Mouse (Mus musculus) layer of hippocampus, adult 9-10 months (tissue): ENCODE measurements at regions not wholly inside any gene's neighbourhood (a gene's known extent, or its start where the extent isn't known, plus 50 kb on each side); places are given as distances from the start of the nearest gene placed in this dataset.

Experiments used
- DNase-seq: peaks from one replicate; pipeline ENCODE4 v3.0.0; 2022; ENCODE audit warnings: low spot score

DNA sequence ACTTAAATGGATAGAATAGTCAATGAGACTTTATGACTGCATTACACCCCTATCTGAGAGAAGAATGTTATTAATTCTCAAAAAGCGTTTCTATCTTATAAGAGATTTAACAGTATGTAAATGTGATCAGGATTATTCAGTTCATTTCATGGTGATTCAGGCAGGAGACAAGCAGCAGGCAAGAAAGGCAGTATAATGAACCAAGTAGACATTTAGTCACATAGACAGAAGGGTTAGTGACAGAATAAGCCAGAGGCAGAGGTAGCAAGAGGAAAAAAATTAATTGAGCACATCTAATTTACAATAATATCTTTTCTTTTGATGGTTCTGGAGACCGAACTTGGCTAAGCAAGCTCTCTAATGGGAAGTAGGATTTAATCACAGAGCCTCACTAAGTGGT, 102.9 kb upstream of the Rsrc1 start:
- DNase-seq: no peak

DNA sequence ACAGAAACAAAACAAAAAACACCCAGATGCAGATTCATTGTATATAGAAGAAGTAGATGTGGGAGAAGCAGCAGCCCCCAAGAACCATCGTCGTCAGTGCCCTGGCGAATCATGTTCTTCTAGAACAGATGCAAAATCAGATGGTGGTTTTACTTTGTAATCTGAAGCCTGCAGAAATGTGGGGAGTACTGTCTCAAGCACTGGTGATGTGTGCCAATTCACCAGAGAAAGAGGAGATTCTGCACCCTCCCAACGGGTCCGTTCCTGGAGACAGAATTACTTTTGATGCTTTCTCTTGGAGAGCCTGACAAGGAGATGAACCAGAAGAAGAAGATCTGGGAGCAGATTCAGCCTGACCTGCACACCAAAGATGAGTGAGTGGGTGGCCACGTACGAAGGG, 98.5 kb upstream of the Rsrc1 start:
- peak; percentile 7 for DNase-seq

DNA sequence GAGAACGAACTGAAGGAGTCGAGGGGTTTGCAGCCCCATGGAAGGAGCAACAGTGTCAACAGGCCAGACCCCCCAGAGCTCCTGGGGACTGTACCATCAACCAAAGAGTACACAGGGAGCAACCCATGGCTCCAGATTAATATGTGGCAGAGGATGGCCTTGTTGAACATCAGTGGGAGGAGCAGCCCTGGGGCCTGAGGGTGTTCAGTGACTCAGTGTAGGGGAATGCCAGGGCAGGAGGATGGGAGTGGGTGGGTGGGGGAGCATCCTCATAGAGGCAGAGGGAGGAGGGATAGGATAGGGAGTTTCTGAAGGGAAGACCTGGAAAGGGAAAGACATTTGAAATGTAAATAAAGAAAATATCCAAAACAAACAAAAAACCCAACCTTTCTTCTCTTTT, 85.5 kb upstream of the Rsrc1 start:
- no peak for DNase-seq
